Mouse (Mus musculus): Measurements from ENCODE around the gene Tbx20. TPM values are rescaled to one million over a fixed set of nuclear protein-coding genes. Genes with fewer than 3 reads are reported as not detected.
A peak's percentile ranks its signal among the peaks of the same experiment; 100 is the strongest.

Tbx20 gene
- total RNA-seq (2022): 10 to 100 TPM; 23.8 to 41.6 (median 29.0) TPM

- DNase-seq: peak; percentile 46
Measured at GRCm38 (mm10) chr9:24774160-24774969, at the start of gene Tbx20. TSS of gene Tbx20 (minus strand) at chr9:24774303.

- DNase-seq: no peak
Measured at GRCm38 (mm10) chr9:24818511-24818910, 44.4 kb upstream of the Tbx20 start.

- no peak for DNase-seq
Measured at GRCm38 (mm10) chr9:24812461-24812860, 38.4 kb upstream of the Tbx20 start.

- no peak for DNase-seq
Measured at GRCm38 (mm10) chr9:24792110-24792509, 18.0 kb upstream of the Tbx20 start.

- DNase-seq: no peak
Measured at GRCm38 (mm10) chr9:24789396-24789795, 15.3 kb upstream of the Tbx20 start.

- DNase-seq: no peak
Measured at GRCm38 (mm10) chr9:24782338-24782737, 8.2 kb upstream of the Tbx20 start.

- DNase-seq: no peak
Measured at GRCm38 (mm10) chr9:24780929-24781441, 6.9 kb upstream of the Tbx20 start.

- no peak for DNase-seq
Measured at GRCm38 (mm10) chr9:24780391-24780928, 6.4 kb upstream of the Tbx20 start.

- no peak for DNase-seq
Measured at GRCm38 (mm10) chr9:24779975-24780374, 5.9 kb upstream of the Tbx20 start.

GRCm38 (mm10) chr9:24778571-24778970 is 4.5 kb upstream of the Tbx20 start:
- DNase-seq: no peak

- DNase-seq: no peak
Measured at GRCm38 (mm10) chr9:24777961-24778360, 3.9 kb upstream of the Tbx20 start.

GRCm38 (mm10) chr9:24777176-24777895 is 3.2 kb upstream of the Tbx20 start:
- DNase-seq: no peak

GRCm38 (mm10) chr9:24776487-24776886 is 2.4 kb upstream of the Tbx20 start:
- no peak for DNase-seq

GRCm38 (mm10) chr9:24775567-24775966 is 1.5 kb upstream of the Tbx20 start:
- no peak for DNase-seq

- no peak for DNase-seq
Measured at GRCm38 (mm10) chr9:24775001-24775400, 898 bp upstream of the Tbx20 start.

GRCm38 (mm10) chr9:24773669-24774068 is 434 bp downstream of the Tbx20 start:
- no peak for DNase-seq

GRCm38 (mm10) chr9:24773171-24773570 is 932 bp downstream of the Tbx20 start:
- no peak for DNase-seq

GRCm38 (mm10) chr9:24772431-24773120 is 1.5 kb downstream of the Tbx20 start:
- no peak for DNase-seq

- no peak for DNase-seq
Measured at GRCm38 (mm10) chr9:24771713-24772112, 2.4 kb downstream of the Tbx20 start.

- no peak for DNase-seq
Measured at GRCm38 (mm10) chr9:24770941-24771405, 3.1 kb downstream of the Tbx20 start.

GRCm38 (mm10) chr9:24770149-24770940 is 3.8 kb downstream of the Tbx20 start:
- DNase-seq: no peak

GRCm38 (mm10) chr9:24769611-24770010 is 4.5 kb downstream of the Tbx20 start:
- no peak for DNase-seq
